Mouse (Mus musculus) left cerebral cortex, adult 2 months (tissue): ENCODE data around the gene Epb41. TPM values are rescaled to one million over a fixed set of nuclear protein-coding genes. Genes with fewer than 3 reads are reported as not detected.
A peak's percentile ranks its signal among the peaks of the same experiment; 100 is the strongest.

ENCODE experiments used
- DNase-seq, 2 experiments: peaks; one replicate each; pipeline ENCODE4 v3.0.0; 2021 to 2022; ENCODE audit warnings: low spot score in 2 of 2, mixed read lengths in 1 of 2; ENCODE audit errors: extremely low spot score in 1 of 2
- H3K27ac ChIP-seq: fragments of 200-600 bp; 2 replicates; pipeline ENCODE4 v1.8.1; 2022
- H3K4me3 ChIP-seq: fragments of 200-600 bp; 2 replicates; pipeline ENCODE4 v1.8.1; 2022
- CTCF ChIP-seq: fragments of 200-600 bp; IDR thresholded peaks from 2 replicates; pipeline ENCODE4 v1.8.1; 2022; ENCODE audit warnings: antibody characterized with exemption, mild to moderate bottlenecking, moderate library complexity
- intact Hi-C: fragments of 180-260 bp; cut with DNase I; formaldehyde crosslinking; loops from one replicate; pipeline ENCODE4 v1.15.1; 2025
- long read RNA-seq, 2 experiments: library from polyadenylated mRNA; stranded (forward); transcript quantifications; one replicate each; pipeline ENCODE4 v2.0.0; 2021; ENCODE audit warnings: borderline mapping rate in 2 of 2
- total RNA-seq, 2 experiments: library from RNA; stranded (reverse); gene quantifications; 2 replicates each; pipeline ENCODE4 v1.2.3; 2021

The Epb41 gene
- 10 to 100 TPM; 40.7 to 41.7 TPM for total RNA-seq
- long read RNA-seq, experiment 1, partial matches to known transcripts, result 2 of 14 reads
- long read RNA-seq, experiment 1, other reads (novel, unspliced or antisense), result 12 of 14 reads
- long read RNA-seq, experiment 2, full-length matches to known transcripts, result 4 of 18 reads
- long read RNA-seq, experiment 2, partial matches to known transcripts, result 2 of 18 reads
- long read RNA-seq, experiment 2, other reads (novel, unspliced or antisense), result 12 of 18 reads

DNA sequence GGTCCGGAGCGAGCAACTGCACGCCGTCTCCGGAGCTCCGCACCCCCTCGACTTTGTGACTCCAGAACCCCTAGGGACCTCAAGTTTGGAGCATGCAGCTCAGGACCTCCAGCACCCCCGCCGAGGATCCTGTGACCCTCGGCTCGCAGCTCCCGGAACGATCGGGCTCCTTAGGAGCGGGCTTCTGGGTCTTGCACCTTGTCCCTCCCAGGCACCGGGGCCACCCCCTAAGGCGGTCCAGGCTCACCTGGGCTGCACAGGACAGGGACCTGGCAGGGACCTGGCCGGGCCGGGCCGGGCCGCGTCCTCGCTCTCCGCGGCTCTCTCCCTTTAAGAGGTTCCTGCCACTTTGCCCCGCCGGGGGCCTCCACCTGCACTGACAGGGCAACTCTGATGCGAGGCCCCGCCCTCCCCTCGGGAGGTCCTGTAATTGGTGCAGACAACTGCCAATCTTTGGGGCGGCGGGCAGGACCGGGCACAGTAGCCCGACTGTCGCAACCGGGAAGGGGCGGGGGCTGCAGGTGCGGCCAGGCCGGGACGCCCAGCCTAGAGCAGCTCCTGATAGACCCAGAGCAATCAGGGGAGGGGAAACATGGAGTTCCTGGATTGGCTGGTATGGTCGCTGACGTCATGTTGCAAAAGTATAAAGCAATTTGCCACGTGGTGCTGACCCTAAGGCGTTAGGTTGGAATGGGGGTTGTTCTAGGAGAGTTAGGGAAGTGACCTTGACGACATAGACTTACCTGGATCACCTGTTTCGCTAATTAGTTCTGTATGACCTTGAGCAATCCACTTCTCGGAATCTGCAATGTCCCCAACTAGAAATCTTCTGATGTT, at the start of gene Epb41:
TSS of gene Epb41 (minus strand) at position 389 of the 837 bp plus-strand sequence.
- peak within 1 kb of the TSS; percentile 89 for H3K4me3 ChIP-seq
- DNase-seq, result peak; percentile 94 to 97
- TF ChIP-seq CTCF, result no peak; the same call in 1 of the 2 replicates
- H3K27ac ChIP-seq, result peak within 1 kb of the TSS; percentile 83
- intact Hi-C loops, result loop anchor here (5.0 kb wide), 1 partner anchor 38 kb away; no protein-coding TSS in a partner anchor

- no peak for TF ChIP-seq CTCF
- Histone ChIP-seq H3K4me3 (no peak overlapping the region), H3K27ac (no peak overlapping the region)
- no peak for DNase-seq
- intact Hi-C loops, result no loop called here
Observed at GRCm38 (mm10) chr4:132123166-132123565, 48.0 kb upstream of the Epb41 start.

DNA sequence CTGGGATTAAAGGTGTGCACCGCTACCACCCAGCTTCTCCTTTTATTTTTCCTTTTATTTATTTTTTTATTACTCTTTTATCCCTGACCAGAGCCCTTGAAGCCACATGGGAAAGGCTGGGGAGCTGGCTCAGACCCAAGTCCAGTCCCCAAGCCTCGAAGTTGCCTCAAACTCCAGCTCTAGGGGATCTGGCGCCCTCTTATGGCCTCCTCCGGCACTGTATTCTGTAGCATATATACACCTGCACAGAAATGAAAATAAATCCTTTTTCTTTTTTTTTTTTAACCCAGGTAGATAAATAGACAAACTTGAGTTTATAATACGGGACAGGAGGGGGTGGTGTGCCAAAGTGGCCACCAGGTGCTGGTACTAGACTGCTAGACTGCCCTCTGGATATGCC, 46.6 kb upstream of the Epb41 start:
- Histone ChIP-seq H3K27ac (no peak overlapping the region), H3K4me3 (no peak overlapping the region)
- TF ChIP-seq CTCF, result peak; percentile 24
- intact Hi-C loops, result no loop called here
- no peak for DNase-seq

- DNase-seq, result peak in 1 of 2 experiments; percentile 24
- Histone ChIP-seq H3K4me3 (no peak overlapping the region), H3K27ac (peak overlapping the region; percentile 47)
- no peak for TF ChIP-seq CTCF
- intact Hi-C loops, result no loop called here
Observed at GRCm38 (mm10) chr4:132119566-132119965, 44.4 kb upstream of the Epb41 start.

- no peak overlapping the region for H3K4me3 ChIP-seq
- intact Hi-C loops, result no loop called here
- no peak for DNase-seq
- no peak for TF ChIP-seq CTCF
- H3K27ac ChIP-seq, result no peak overlapping the region
Observed at GRCm38 (mm10) chr4:132116315-132116714, 41.2 kb upstream of the Epb41 start.

DNA sequence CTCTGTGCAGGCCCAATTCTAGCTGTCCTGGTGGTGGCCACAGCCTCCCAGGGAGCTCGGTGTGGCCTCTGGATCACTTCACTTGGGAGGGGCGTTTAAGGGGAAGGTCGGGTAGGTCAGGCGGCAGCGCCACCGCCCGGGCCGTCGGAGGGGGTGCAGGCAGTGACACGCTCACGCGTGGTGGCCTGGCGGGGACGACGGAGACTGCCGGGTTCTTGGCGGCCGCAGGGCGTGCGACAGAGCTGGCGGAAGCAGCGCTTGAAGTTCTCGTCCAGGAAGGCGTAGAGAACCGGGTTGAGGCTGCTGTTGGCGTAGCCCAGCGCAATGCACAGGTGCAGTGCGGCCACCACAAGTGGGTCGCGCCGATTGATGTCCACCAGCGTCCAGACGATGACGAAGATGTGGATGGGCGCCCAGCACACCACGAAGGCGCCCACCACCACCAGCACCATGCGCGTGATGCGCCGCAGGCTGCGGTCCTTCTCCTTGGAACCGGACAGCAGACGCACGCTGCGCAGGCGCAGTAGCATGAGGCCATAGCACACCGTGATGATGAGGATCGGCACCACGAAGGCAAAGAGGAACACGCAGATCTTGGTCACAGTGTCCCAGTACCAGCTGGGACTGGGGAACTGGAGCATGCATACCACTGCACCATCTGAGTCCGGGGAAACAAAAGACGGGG, 38.4 kb upstream of the Epb41 start:
- no peak for DNase-seq
- intact Hi-C loops, result no loop called here
- Histone ChIP-seq H3K27ac (no peak overlapping the region), H3K4me3 (peak overlapping the region; percentile 17; the same call in 1 of the 2 replicates)
- TF ChIP-seq CTCF, result no peak; the same call in 1 of the 2 replicates

DNA sequence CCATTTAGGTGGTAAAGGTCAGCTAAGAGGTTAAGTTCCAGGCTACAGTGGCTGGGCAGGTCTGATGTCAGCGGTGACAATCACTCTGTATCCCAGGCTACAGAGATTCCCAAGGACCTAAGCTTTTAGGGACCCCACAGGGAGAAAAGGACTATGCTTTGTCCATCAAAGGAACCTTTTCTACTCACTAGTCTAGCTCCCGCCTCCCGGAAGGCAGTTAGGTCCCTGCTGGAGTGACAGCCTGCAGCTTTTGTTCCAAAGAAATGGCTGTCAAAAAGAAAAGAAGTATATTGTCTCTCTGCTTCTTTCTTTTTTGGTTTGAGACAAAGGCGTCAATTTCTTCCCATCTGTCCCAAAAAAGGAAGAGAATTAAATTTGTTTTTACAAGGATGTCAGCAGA, 36.1 kb upstream of the Epb41 start:
- TF ChIP-seq CTCF, result no peak
- intact Hi-C loops, result no loop called here
- Histone ChIP-seq H3K4me3 (no peak overlapping the region), H3K27ac (no peak overlapping the region)
- no peak for DNase-seq

DNA sequence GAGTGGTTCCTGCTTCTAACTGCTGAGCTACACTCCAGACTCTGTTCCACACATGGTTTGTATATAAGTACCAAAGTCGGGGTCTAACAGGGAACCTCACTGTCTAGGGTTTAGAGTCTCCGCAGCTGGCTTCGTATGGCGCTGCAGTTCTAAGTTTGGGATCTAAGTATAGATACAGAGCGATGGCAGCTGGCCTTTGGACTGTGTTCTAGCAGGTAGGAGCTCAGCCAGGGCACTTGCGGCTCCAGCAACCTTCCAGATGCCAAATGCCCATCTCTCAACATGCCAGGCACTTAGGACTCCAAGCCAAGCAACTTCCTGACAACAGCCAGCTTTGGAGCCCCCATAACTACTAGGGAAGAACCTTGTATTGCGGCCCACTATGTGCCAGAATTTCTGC, 33.1 kb upstream of the Epb41 start:
- Histone ChIP-seq H3K27ac (no peak overlapping the region), H3K4me3 (no peak overlapping the region)
- intact Hi-C loops, result no loop called here
- no peak for DNase-seq
- no peak for TF ChIP-seq CTCF

- TF ChIP-seq CTCF, result peak; percentile 60
- intact Hi-C loops, result no loop called here
- no peak overlapping the region for H3K4me3 ChIP-seq
- no peak for DNase-seq
- no peak overlapping the region for H3K27ac ChIP-seq
Observed at GRCm38 (mm10) chr4:132101152-132101551, 26.0 kb upstream of the Epb41 start.

GRCm38 (mm10) chr4:132099548-132099947, 24.4 kb upstream of the Epb41 start:
- no peak for DNase-seq
- TF ChIP-seq CTCF, result no peak
- Histone ChIP-seq H3K4me3 (no peak overlapping the region), H3K27ac (no peak overlapping the region)
- intact Hi-C loops, result loop anchor here (10.0 kb wide), 1 partner anchor 245 kb away; no protein-coding TSS in a partner anchor

- Histone ChIP-seq H3K4me3 (no peak overlapping the region), H3K27ac (no peak overlapping the region)
- no peak for TF ChIP-seq CTCF
- intact Hi-C loops, result loop anchor here (10.0 kb wide), 1 partner anchor 250 kb away; no protein-coding TSS in a partner anchor
- DNase-seq, result no peak
Observed at GRCm38 (mm10) chr4:132095043-132095442, 19.9 kb upstream of the Epb41 start.

GRCm38 (mm10) chr4:132093928-132094327, 18.8 kb upstream of the Epb41 start:
- TF ChIP-seq CTCF, result no peak
- H3K4me3 ChIP-seq, result no peak overlapping the region
- no peak overlapping the region for H3K27ac ChIP-seq
- no peak for DNase-seq
- intact Hi-C loops, result loop anchor here (10.0 kb wide), 1 partner anchor 251 kb away; no protein-coding TSS in a partner anchor
